Mouse (Mus musculus): ENCODE data around the gene Upb1. TPM values are rescaled to one million over a fixed set of nuclear protein-coding genes. Genes with fewer than 3 reads are reported as not detected.
"Not testable (repeated sequence)": the region's sequence is repeated elsewhere in the genome, so short reads cannot be mapped to it uniquely, and the experiment has no call there.

Upb1 gene
- polyA plus RNA-seq, 1 experiment from 2014 or later = 0.98 TPM

DNA sequence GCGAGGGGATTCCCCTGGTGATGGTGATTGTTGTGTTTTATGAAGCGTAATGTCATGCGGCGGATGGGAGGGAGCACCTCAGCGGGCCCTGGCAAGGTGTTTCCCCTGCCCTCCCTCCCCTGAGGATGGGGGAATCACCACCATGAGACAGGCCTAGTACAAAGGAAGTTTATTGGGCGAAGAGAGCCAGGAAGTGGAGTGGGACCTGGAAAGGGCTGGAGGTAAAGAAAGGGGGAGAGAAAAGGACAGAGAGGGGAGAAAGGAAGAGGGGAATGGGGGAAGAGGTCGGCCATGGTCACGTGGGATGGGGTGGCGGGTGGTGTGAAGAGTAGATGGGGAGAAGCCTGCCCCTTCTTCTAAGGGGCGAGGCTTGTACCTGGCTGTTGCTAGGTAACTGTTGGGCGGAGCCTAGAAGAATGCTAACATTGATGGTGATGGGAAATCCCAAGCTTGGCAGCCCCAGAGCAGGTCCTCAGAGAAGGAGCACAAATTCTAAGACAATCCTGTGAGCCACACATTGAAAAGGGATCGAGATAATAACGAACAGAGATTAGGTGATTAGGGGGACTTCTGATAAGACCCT lies 45.7 kb downstream of the Upb1 start:
- ATAC-seq = no peak
- no peaks in the 10 kb centered on the region for H3K9me3 ChIP-seq (ENCODE audit: control insufficient read depth, low read length)
- no peaks in the 10 kb centered on the region for H3K27me3 ChIP-seq (replicated peaks; ENCODE audit: control insufficient read depth, insufficient read depth, low read length)
- H3K4me3 ChIP-seq (ENCODE audit: low read length) = no peak overlapping the region
- 67% methylated on average over 13 of the region's 13 CpGs for WGBS
- H3K4me2 ChIP-seq (ENCODE audit: low read depth, low read length) = no peak overlapping the region
- no peak overlapping the region for H3K27ac ChIP-seq (ENCODE audit: low read length)
- H3K4me1 ChIP-seq (ENCODE audit: control insufficient read depth, insufficient read depth, low read length) = peaks cover 17% of the 10 kb centered on the region
- no peaks in the 10 kb centered on the region for H3K36me3 ChIP-seq (ENCODE audit: control insufficient read depth, insufficient read depth, low read length)
- no peak overlapping the region for H3K9ac ChIP-seq (ENCODE audit: low read depth, low read length)

DNA sequence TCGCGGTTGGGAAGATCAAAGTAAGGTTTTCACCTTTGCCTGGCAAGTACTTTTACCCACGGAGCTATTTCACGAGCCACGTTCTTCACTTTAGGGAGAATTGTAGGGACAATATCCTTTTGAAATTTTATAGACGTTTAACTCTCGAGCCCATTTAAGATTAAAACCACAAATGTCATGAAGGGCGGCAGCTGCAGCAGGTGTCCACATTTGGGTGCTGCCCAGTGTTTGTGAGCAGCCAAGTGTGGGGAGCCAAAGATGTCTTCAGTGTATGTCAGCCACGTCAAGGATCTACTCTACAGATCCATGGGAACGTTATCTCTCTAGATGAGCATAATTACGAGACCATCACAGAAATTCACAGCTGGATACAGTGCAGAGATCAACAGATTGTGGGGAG lies 46.6 kb downstream of the Upb1 start:
- no peak overlapping the region for H3K4me3 ChIP-seq (ENCODE audit: low read length)
- no peaks in the 10 kb centered on the region for H3K9me3 ChIP-seq (ENCODE audit: control insufficient read depth, low read length)
- ATAC-seq = no peak
- no peak overlapping the region for H3K9ac ChIP-seq (ENCODE audit: low read depth, low read length)
- H3K27ac ChIP-seq (ENCODE audit: low read length) = no peak overlapping the region
- no peaks in the 10 kb centered on the region for H3K27me3 ChIP-seq (replicated peaks; ENCODE audit: control insufficient read depth, insufficient read depth, low read length)
- H3K4me2 ChIP-seq (ENCODE audit: low read depth, low read length) = no peak overlapping the region
- peaks cover 12% of the 10 kb centered on the region for H3K4me1 ChIP-seq (ENCODE audit: control insufficient read depth, insufficient read depth, low read length)
- no peaks in the 10 kb centered on the region for H3K36me3 ChIP-seq (ENCODE audit: control insufficient read depth, insufficient read depth, low read length)
- WGBS = 85% methylated on average over 11 of the region's 11 CpGs

DNA sequence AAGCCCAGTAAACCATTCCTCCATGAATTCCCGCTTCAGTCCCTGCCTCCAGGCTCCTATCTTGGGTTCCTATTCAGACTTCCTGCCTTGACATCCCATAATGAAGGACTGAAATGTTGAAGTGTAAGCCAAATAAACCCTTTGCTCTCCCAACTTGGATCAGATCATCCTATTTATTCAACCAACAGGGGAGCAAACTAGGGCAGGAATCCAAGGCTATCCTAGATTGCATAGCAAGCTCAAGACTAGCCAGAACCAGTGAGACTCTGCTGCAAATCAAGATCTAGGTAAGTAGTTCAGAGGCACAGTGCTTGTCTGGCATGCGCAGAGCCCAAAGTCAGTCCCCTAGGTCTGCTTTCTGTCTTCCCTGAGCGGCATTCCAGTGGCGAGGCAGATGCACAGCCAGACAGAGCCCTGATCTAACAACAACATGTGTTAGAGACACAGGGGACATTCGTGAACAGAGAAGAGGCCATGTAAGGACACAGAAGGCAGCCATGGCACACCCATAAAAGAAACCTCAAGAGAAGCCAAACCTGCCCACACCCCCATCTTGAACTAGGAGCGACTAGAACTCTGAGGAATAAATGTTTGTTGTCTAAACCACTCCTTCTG lies 48.0 kb downstream of the Upb1 start:
- H3K4me3 ChIP-seq (ENCODE audit: low read length) = no peak overlapping the region
- H3K4me2 ChIP-seq (ENCODE audit: low read depth, low read length) = no peak overlapping the region
- no peak overlapping the region for H3K27ac ChIP-seq (ENCODE audit: low read length)
- no peaks in the 10 kb centered on the region for H3K36me3 ChIP-seq (ENCODE audit: control insufficient read depth, insufficient read depth, low read length)
- H3K9ac ChIP-seq (ENCODE audit: low read depth, low read length) = no peak overlapping the region
- peaks cover 11% of the 10 kb centered on the region for H3K4me1 ChIP-seq (ENCODE audit: control insufficient read depth, insufficient read depth, low read length)
- WGBS = 61% methylated on average over 6 of the region's 6 CpGs
- ATAC-seq = no peak
- no peaks in the 10 kb centered on the region for H3K9me3 ChIP-seq (ENCODE audit: control insufficient read depth, low read length)
- no peaks in the 10 kb centered on the region for H3K27me3 ChIP-seq (replicated peaks; ENCODE audit: control insufficient read depth, insufficient read depth, low read length)

DNA sequence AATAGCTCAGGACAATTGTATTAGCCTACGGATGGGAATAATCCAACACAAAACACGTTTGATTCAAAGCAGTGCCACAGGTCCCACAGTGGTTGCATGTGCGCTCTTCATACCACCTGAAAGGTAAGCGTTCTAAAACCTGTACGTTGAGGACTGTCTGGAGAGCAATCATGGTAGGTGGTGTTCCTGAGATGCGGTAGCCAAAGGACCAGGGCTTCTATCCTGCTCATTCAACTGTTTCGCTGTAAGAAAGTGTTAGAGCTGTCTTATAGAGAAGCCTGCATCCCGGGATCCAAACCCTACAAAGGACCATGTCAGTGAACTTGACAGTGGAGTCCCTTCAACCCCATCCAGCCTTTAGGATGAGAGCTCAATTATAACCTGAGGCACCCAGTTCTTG lies 49.4 kb downstream of the Upb1 start:
- no peaks in the 10 kb centered on the region for H3K36me3 ChIP-seq (ENCODE audit: control insufficient read depth, insufficient read depth, low read length)
- H3K4me3 ChIP-seq (ENCODE audit: low read length) = no peak overlapping the region
- no peak for ATAC-seq
- WGBS = 89% methylated on average over 8 of the region's 8 CpGs
- no peaks in the 10 kb centered on the region for H3K27me3 ChIP-seq (replicated peaks; ENCODE audit: control insufficient read depth, insufficient read depth, low read length)
- no peak overlapping the region for H3K4me2 ChIP-seq (ENCODE audit: low read depth, low read length)
- no peaks in the 10 kb centered on the region for H3K9me3 ChIP-seq (ENCODE audit: control insufficient read depth, low read length)
- peak overlapping the region; percentile 69; the same call in 1 of the 2 replicates for H3K27ac ChIP-seq (ENCODE audit: low read length)
- peaks cover 11% of the 10 kb centered on the region for H3K4me1 ChIP-seq (ENCODE audit: control insufficient read depth, insufficient read depth, low read length)
- H3K9ac ChIP-seq (ENCODE audit: low read depth, low read length) = no peak overlapping the region

- no peaks in the 10 kb centered on the region for H3K36me3 ChIP-seq (ENCODE audit: control insufficient read depth, insufficient read depth, low read length)
- H3K4me1 ChIP-seq (ENCODE audit: control insufficient read depth, insufficient read depth, low read length) = peaks cover 11% of the 10 kb centered on the region
- no peak overlapping the region for H3K4me3 ChIP-seq (ENCODE audit: low read length)
- WGBS = 42% methylated on average over 10 of the region's 10 CpGs
- no peak overlapping the region for H3K4me2 ChIP-seq (ENCODE audit: low read depth, low read length)
- no peak overlapping the region for H3K9ac ChIP-seq (ENCODE audit: low read depth, low read length)
- H3K27me3 ChIP-seq (replicated peaks; ENCODE audit: control insufficient read depth, insufficient read depth, low read length) = no peaks in the 10 kb centered on the region
- H3K9me3 ChIP-seq (ENCODE audit: control insufficient read depth, low read length) = no peaks in the 10 kb centered on the region
- peak overlapping the region; percentile 69 for H3K27ac ChIP-seq (ENCODE audit: low read length)
- peak; percentile 60 for ATAC-seq
These were observed 50.3 kb downstream of the Upb1 start for GRCm38 (mm10) chr10:75451036-75451786.

DNA sequence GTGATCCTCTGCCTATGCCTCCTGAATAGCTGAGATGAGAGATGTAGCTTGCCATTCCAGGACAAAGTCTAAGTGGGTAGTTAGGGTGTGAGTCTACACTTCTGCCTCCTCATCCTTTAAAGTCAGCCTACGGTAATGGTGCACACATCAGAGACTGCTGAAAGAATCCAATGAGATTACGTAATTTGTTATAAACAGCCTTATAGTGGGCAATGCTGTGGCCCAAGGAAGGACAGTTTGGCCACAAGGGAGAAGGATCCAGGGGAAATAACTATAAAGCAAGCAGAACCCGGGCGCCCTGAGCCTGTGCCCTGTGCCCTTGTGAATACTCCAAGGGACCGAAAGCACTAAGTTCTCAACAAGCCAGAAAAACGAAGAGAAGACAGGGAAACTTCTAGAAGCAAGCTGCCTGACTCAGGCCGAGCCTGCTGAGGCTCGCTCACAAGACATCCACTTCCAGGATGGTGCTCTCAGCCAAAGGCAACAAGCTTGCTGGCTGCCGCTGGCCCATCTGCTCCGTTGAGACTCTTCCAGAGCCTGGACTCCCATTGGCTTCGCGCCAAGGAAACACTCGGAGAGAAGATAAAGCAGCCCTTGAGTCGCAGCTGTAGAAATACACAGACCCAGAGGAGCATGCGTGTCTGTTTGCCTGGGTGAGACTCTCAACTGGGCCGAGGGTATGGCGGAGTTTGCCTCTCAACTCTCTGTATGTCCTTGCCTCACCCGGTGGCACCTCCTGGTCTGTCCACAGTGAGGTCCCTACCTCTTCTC lies 55.3 kb downstream of the Upb1 start:
- H3K4me3 ChIP-seq (ENCODE audit: low read length); H3K36me3 ChIP-seq (ENCODE audit: control insufficient read depth, insufficient read depth, low read length); H3K4me1 ChIP-seq (ENCODE audit: control insufficient read depth, insufficient read depth, low read length); H3K27me3 ChIP-seq (replicated peaks; ENCODE audit: control insufficient read depth, insufficient read depth, low read length); H3K9ac ChIP-seq (ENCODE audit: low read depth, low read length); H3K9me3 ChIP-seq (ENCODE audit: control insufficient read depth, low read length); H3K4me2 ChIP-seq (ENCODE audit: low read depth, low read length); H3K27ac ChIP-seq (ENCODE audit: low read length): not testable (repeated sequence)
- 59% methylated on average over 11 of the region's 18 CpGs for WGBS
- peak; percentile 77 for ATAC-seq

GRCm38 (mm10) chr10:75457852-75458251 lies 56.9 kb downstream of the Upb1 start:
- H3K27me3 ChIP-seq (replicated peaks; ENCODE audit: control insufficient read depth, insufficient read depth, low read length) = no peaks in the 10 kb centered on the region
- no peaks in the 10 kb centered on the region for H3K4me1 ChIP-seq (ENCODE audit: control insufficient read depth, insufficient read depth, low read length)
- no peaks in the 10 kb centered on the region for H3K9me3 ChIP-seq (ENCODE audit: control insufficient read depth, low read length)
- H3K4me2 ChIP-seq (ENCODE audit: low read depth, low read length) = no peak overlapping the region
- H3K27ac ChIP-seq (ENCODE audit: low read length) = no peak overlapping the region
- H3K36me3 ChIP-seq (ENCODE audit: control insufficient read depth, insufficient read depth, low read length) = no peaks in the 10 kb centered on the region
- 64% methylated on average over 1 of the region's 1 CpGs for WGBS
- H3K4me3 ChIP-seq (ENCODE audit: low read length) = no peak overlapping the region
- no peak for ATAC-seq
- H3K9ac ChIP-seq (ENCODE audit: low read depth, low read length) = no peak overlapping the region

GRCm38 (mm10) chr10:75458329-75458728 lies 57.4 kb downstream of the Upb1 start:
- Histone ChIP-seq H3K9ac (ENCODE audit: low read depth, low read length) (no peak overlapping the region), H3K36me3 (ENCODE audit: control insufficient read depth, insufficient read depth, low read length) (no peaks in the 10 kb centered on the region), H3K9me3 (ENCODE audit: control insufficient read depth, low read length) (no peaks in the 10 kb centered on the region), H3K27ac (ENCODE audit: low read length) (no peak overlapping the region), H3K4me1 (ENCODE audit: control insufficient read depth, insufficient read depth, low read length) (no peaks in the 10 kb centered on the region), H3K4me2 (ENCODE audit: low read depth, low read length) (no peak overlapping the region), H3K27me3 (replicated peaks; ENCODE audit: control insufficient read depth, insufficient read depth, low read length) (no peaks in the 10 kb centered on the region), H3K4me3 (ENCODE audit: low read length) (no peak overlapping the region)
- 76% methylated on average over 4 of the region's 4 CpGs for WGBS
- ATAC-seq = no peak

GRCm38 (mm10) chr10:75462728-75463127 lies 61.8 kb downstream of the Upb1 start:
- Histone ChIP-seq H3K9ac (ENCODE audit: low read depth, low read length) (no peak overlapping the region), H3K27me3 (replicated peaks; ENCODE audit: control insufficient read depth, insufficient read depth, low read length) (no peaks in the 10 kb centered on the region), H3K4me1 (ENCODE audit: control insufficient read depth, insufficient read depth, low read length) (peaks cover 8% of the 10 kb centered on the region; the same call in 1 of the 2 replicates), H3K27ac (ENCODE audit: low read length) (no peak overlapping the region), H3K4me3 (ENCODE audit: low read length) (no peak overlapping the region), H3K4me2 (ENCODE audit: low read depth, low read length) (no peak overlapping the region), H3K36me3 (ENCODE audit: control insufficient read depth, insufficient read depth, low read length) (no peaks in the 10 kb centered on the region), H3K9me3 (ENCODE audit: control insufficient read depth, low read length) (no peaks in the 10 kb centered on the region)
- no peak for ATAC-seq
- 88% methylated on average over 3 of the region's 3 CpGs for WGBS
